Mouse (Mus musculus) intestine, embryonic 14.5 days (tissue): ENCODE measurements at regions not wholly inside any gene's neighbourhood (a gene's known extent, or its start where the extent isn't known, plus 50 kb on each side); places are given as distances from the start of the nearest gene placed in this dataset.
"Not testable (repeated sequence)": the region's sequence is repeated elsewhere in the genome, so short reads cannot be mapped to it uniquely, and the experiment has no call there.

Experiments used
- ATAC-seq: fragments of 200-750 bp; cut with Nextera tagmentation; replicated peaks from 2 replicates; pipeline ENCODE4 v1.8.0; 2017; ENCODE audit warnings: low read depth, moderate number of reproducible peaks, moderate TSS enrichment, moderate library complexity; ENCODE audit not compliant: low FRiP score, low TSS enrichment
- DNase-seq: peaks from one replicate; pipeline ENCODE4 v3.0.0-alpha.2; 2018; ENCODE audit warnings: low spot score
- H3K27ac ChIP-seq: fragments of 300-500 bp; sonication (generic); 2 replicates; pipeline ENCODE4 v1.5.1; 2014; ENCODE audit warnings: low read depth, mild to moderate bottlenecking, control low read depth
- H3K27me3 ChIP-seq: fragments of 300-500 bp; sonication (generic); replicated peaks from 2 replicates; pipeline ENCODE4 v1.6.1; 2014; ENCODE audit warnings: low read length, control low read depth; ENCODE audit not compliant: control insufficient read depth, insufficient read depth
- H3K36me3 ChIP-seq: fragments of 300-500 bp; sonication (generic); 2 replicates; pipeline ENCODE4 v1.6.1; 2014; ENCODE audit warnings: low read length, control low read depth; ENCODE audit not compliant: control insufficient read depth, insufficient read depth
- H3K4me1 ChIP-seq: fragments of 300-500 bp; sonication (generic); replicated peaks from 2 replicates; pipeline ENCODE4 v1.6.1; 2014; ENCODE audit warnings: low read length, control low read depth, mixed read lengths; ENCODE audit not compliant: control insufficient read depth, insufficient read depth
- H3K4me2 ChIP-seq: fragments of 300-500 bp; sonication (generic); 2 replicates; pipeline ENCODE4 v1.6.1; 2014; ENCODE audit warnings: low read length
- H3K4me3 ChIP-seq: fragments of 300-500 bp; sonication (generic); 2 replicates; pipeline ENCODE4 v1.5.1; 2014; ENCODE audit warnings: low read depth, low read length, control low read depth, mixed read lengths
- H3K9ac ChIP-seq: fragments of 300-500 bp; sonication (generic); 2 replicates; pipeline ENCODE4 v1.6.1; 2014; ENCODE audit warnings: mild to moderate bottlenecking, low read length
- H3K9me3 ChIP-seq: fragments of 300-500 bp; sonication (generic); 2 replicates; pipeline ENCODE4 v1.6.1; 2016; ENCODE audit warnings: low read length, control low read depth; ENCODE audit not compliant: control insufficient read depth
- WGBS: fragments of 180-500 bp; shearing (Covaris S2); extraction: QIAGEN DNeasy Blood & Tissue Kit; methylation state at CpG from one replicate; pipeline ENCODE4 v1.1.7; 2014; 5-methylcytosine and 5-hydroxymethylcytosine counted together

GRCm38 (mm10) chr17:26335551-26335950, 79.1 kb upstream of the Neurl1b start:
- Histone ChIP-seq H3K4me3 (no peak overlapping the region), H3K4me1 (no peaks in the 10 kb centered on the region), H3K4me2 (no peak overlapping the region), H3K27ac (no peak overlapping the region), H3K36me3 (no peaks in the 10 kb centered on the region), H3K9ac (no peak overlapping the region), H3K27me3 (no peaks in the 10 kb centered on the region), H3K9me3 (no peaks in the 10 kb centered on the region)
- ATAC-seq (no peak), DNase-seq (no peak)
- WGBS: 67% methylated on average over 3 of the region's 3 CpGs

GRCm38 (mm10) chr17:26336011-26336410, 78.6 kb upstream of the Neurl1b start:
- Histone ChIP-seq H3K36me3 (no peaks in the 10 kb centered on the region), H3K4me1 (no peaks in the 10 kb centered on the region), H3K9me3 (no peaks in the 10 kb centered on the region), H3K4me2 (no peak overlapping the region), H3K9ac (no peak overlapping the region), H3K4me3 (no peak overlapping the region), H3K27ac (no peak overlapping the region), H3K27me3 (no peaks in the 10 kb centered on the region)
- no peak for ATAC-seq
- WGBS: 88% methylated on average over 1 of the region's 1 CpGs
- DNase-seq: no peak

GRCm38 (mm10) chr17:26337106-26337505, 77.5 kb upstream of the Neurl1b start:
- DNase-seq: no peak
- Histone ChIP-seq H3K36me3 (no peaks in the 10 kb centered on the region), H3K9me3 (no peaks in the 10 kb centered on the region), H3K4me2 (no peak overlapping the region), H3K9ac (no peak overlapping the region), H3K27me3 (no peaks in the 10 kb centered on the region), H3K4me1 (no peaks in the 10 kb centered on the region), H3K4me3 (no peak overlapping the region), H3K27ac (no peak overlapping the region)
- ATAC-seq: no peak
- 67% methylated on average over 3 of the region's 3 CpGs for WGBS

DNA sequence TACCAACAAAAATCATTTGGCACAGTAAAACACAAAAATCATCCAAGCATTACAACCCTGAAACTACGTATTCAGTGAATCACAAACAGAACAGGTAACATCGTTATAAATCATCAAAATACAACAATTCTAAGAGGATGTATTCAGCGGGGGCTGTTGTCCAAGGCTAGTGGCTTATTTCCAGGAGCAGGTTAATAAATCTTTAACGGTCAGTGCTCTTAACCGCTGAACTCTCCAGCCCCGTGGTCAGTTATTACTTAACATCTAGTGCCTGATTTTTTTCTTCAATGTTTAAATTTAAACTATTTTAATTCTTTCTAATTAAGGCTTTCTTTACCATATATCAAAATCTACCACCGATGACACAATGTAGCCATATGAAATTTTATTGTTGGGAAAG, 69.2 kb upstream of the Neurl1b start:
- not testable (repeated sequence) for H3K9ac ChIP-seq, H3K4me3 ChIP-seq, H3K4me1 ChIP-seq, DNase-seq, H3K27ac ChIP-seq, H3K36me3 ChIP-seq, H3K9me3 ChIP-seq, H3K27me3 ChIP-seq, H3K4me2 ChIP-seq, ATAC-seq
- 77% methylated on average over 7 of the region's 7 CpGs for WGBS

GRCm38 (mm10) chr17:26348116-26348515, 66.5 kb upstream of the Neurl1b start:
- H3K4me2 ChIP-seq: no peak overlapping the region
- ATAC-seq (no peak), DNase-seq (no peak)
- H3K4me1 ChIP-seq: 0 out of 2 replicates have a peak, but pooled peaks cover 6% of the 10 kb centered on the region
- H3K27ac ChIP-seq: no peak overlapping the region
- 89% methylated on average over 5 of the region's 5 CpGs for WGBS
- no peaks in the 10 kb centered on the region for H3K9me3 ChIP-seq
- no peaks in the 10 kb centered on the region for H3K27me3 ChIP-seq
- no peak overlapping the region for H3K9ac ChIP-seq
- no peak overlapping the region for H3K4me3 ChIP-seq
- no peaks in the 10 kb centered on the region for H3K36me3 ChIP-seq

GRCm38 (mm10) chr17:26349741-26350140, 64.9 kb upstream of the Neurl1b start:
- Histone ChIP-seq H3K27me3 (no peaks in the 10 kb centered on the region), H3K4me3 (no peak overlapping the region), H3K27ac (no peak overlapping the region), H3K4me2 (no peak overlapping the region), H3K9me3 (no peaks in the 10 kb centered on the region), H3K36me3 (no peaks in the 10 kb centered on the region), H3K4me1 (0 out of 2 replicates have a peak, but pooled peaks cover 6% of the 10 kb centered on the region), H3K9ac (no peak overlapping the region)
- 62% methylated on average over 2 of the region's 2 CpGs for WGBS
- DNase-seq (peak; percentile 31), ATAC-seq (no peak)

- no peak for DNase-seq
- H3K4me1 ChIP-seq: 0 out of 2 replicates have a peak, but pooled peaks cover 6% of the 10 kb centered on the region
- WGBS: 67% methylated on average over 5 of the region's 5 CpGs
- no peak overlapping the region for H3K27ac ChIP-seq
- no peak overlapping the region for H3K9ac ChIP-seq
- no peaks in the 10 kb centered on the region for H3K9me3 ChIP-seq
- H3K4me3 ChIP-seq: no peak overlapping the region
- H3K27me3 ChIP-seq: no peaks in the 10 kb centered on the region
- ATAC-seq: no peak
- H3K36me3 ChIP-seq: no peaks in the 10 kb centered on the region
- no peak overlapping the region for H3K4me2 ChIP-seq
Measured at GRCm38 (mm10) chr17:26350216-26350615, 64.4 kb upstream of the Neurl1b start.

- no peak for DNase-seq
- H3K4me1 ChIP-seq: 0 out of 2 replicates have a peak, but pooled peaks cover 6% of the 10 kb centered on the region
- no peaks in the 10 kb centered on the region for H3K9me3 ChIP-seq
Measured at GRCm38 (mm10) chr17:26351991-26352390, 62.6 kb upstream of the Neurl1b start.

DNA sequence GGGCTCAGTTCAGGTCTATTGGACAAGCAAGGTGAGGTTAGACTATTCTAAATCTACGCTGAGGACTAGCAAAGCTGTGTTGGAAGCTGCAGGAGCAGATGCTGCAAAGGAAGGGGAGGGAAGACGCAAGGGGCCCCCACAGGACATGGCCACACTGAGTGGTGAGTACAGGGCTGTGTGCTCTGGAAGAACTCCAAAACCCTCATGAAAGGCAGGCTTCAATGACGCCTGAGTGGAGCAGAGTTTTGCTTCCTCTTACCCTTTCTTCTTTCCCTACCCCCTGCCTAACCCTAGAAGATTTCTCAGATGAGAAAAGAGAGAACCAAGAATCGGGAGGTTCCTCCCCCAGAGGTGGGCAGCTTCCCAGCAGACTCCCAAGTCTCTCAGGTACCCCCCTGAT, 61.9 kb upstream of the Neurl1b start:
- no peak for ATAC-seq
- no peaks in the 10 kb centered on the region for H3K27me3 ChIP-seq
- peaks cover 5% of the 10 kb centered on the region for H3K4me1 ChIP-seq
- H3K27ac ChIP-seq: no peak overlapping the region
- no peak overlapping the region for H3K9ac ChIP-seq
- 68% methylated on average over 4 of the region's 4 CpGs for WGBS
- H3K9me3 ChIP-seq: no peaks in the 10 kb centered on the region
- H3K4me2 ChIP-seq: no peak overlapping the region
- DNase-seq: no peak
- H3K36me3 ChIP-seq: no peaks in the 10 kb centered on the region
- H3K4me3 ChIP-seq: no peak overlapping the region

More at GRCm38 (mm10) chr17:26351991-26352390, 62.6 kb upstream of the Neurl1b start:
- H3K4me2 ChIP-seq: no peak overlapping the region
- no peak overlapping the region for H3K27ac ChIP-seq
- no peaks in the 10 kb centered on the region for H3K27me3 ChIP-seq
- no peaks in the 10 kb centered on the region for H3K36me3 ChIP-seq
- ATAC-seq: no peak
- WGBS: 81% methylated on average over 7 of the region's 7 CpGs
- no peak overlapping the region for H3K4me3 ChIP-seq
- no peak overlapping the region for H3K9ac ChIP-seq
